Mouse (Mus musculus) MEL (cell line): ENCODE measurements around the gene Cmbl. TPM values are rescaled to one million over a fixed set of nuclear protein-coding genes. Genes with fewer than 3 reads are reported as not detected.

ENCODE experiments used
- DNase-seq: peaks from one replicate; pipeline ENCODE4 v3.0.0; 2011; ENCODE audit warnings: low read depth, low spot score
- H3K27ac ChIP-seq: 2 replicates; pipeline ENCODE4 v1.5.1; 2012; ENCODE audit warnings: low read depth, mild to moderate bottlenecking, control low read depth, low read length, moderate library complexity; ENCODE audit not compliant: control insufficient read depth
- H3K27me3 ChIP-seq, 2 experiments: fragments of 150-350 bp in 1 of 2; sonication (generic) in 1 of 2; 2 replicates each; pipeline ENCODE4 v1.6.1; 2012; ENCODE audit warnings: low read length in 2 of 2, mild to moderate bottlenecking in 2 of 2, improper control_type of control experiment in 1 of 2, moderate library complexity in 1 of 2; ENCODE audit not compliant: insufficient read depth in 2 of 2, control insufficient read depth in 1 of 2
- H3K36me3 ChIP-seq, 2 experiments: 2 replicates each; pipeline ENCODE4 v1.6.1; 2012 to 2014; ENCODE audit warnings: low read length in 2 of 2, improper control_type of control experiment in 1 of 2, inconsistent platforms in 1 of 2, mild to moderate bottlenecking in 1 of 2; ENCODE audit not compliant: insufficient read depth in 2 of 2, control insufficient read depth in 1 of 2
- H3K4me1 ChIP-seq, 2 experiments: fragments of 150-350 bp in 1 of 2; sonication (generic) in 1 of 2; 2 replicates each; pipeline ENCODE4 v1.6.1; 2012; ENCODE audit warnings: low read length in 2 of 2, improper control_type of control experiment in 1 of 2, mild to moderate bottlenecking in 1 of 2; ENCODE audit not compliant: insufficient read depth in 2 of 2, control insufficient read depth in 1 of 2
- H3K4me3 ChIP-seq, 2 experiments: fragments of 150-350 bp in 1 of 2; sonication (generic) in 1 of 2; 2 replicates each; pipeline ENCODE4 v1.5.1; 2012; ENCODE audit warnings: low read depth in 2 of 2, low read length in 2 of 2, mild to moderate bottlenecking in 2 of 2, moderate library complexity in 2 of 2, control low read depth in 1 of 2, improper control_type of control experiment in 1 of 2; ENCODE audit not compliant: control insufficient read depth in 1 of 2, insufficient read depth in 1 of 2
- H3K79me2 ChIP-seq: 2 replicates; pipeline ENCODE4 v1.6.1; 2012; ENCODE audit warnings: mild to moderate bottlenecking, low read length, moderate library complexity; ENCODE audit not compliant: control insufficient read depth, poor library complexity, insufficient read depth
- H3K9ac ChIP-seq: 2 replicates; pipeline ENCODE4 v1.6.1; 2012; ENCODE audit warnings: low read depth, mild to moderate bottlenecking, control low read depth, low read length, moderate library complexity; ENCODE audit not compliant: control insufficient read depth, poor library complexity, severe bottlenecking
- H3K9me3 ChIP-seq: fragments of 150-350 bp; sonication (generic); replicated peaks from 2 replicates; pipeline ENCODE4 v1.6.1; 2012; ENCODE audit warnings: mild to moderate bottlenecking, low read length, improper control_type of control experiment, moderate library complexity; ENCODE audit not compliant: insufficient read depth
- BHLHE40 ChIP-seq: IDR thresholded peaks from 2 replicates; pipeline ENCODE4 v1.6.1; 2012; ENCODE audit warnings: low read depth, mild to moderate bottlenecking, inconsistent platforms, low read length, improper control_type of control experiment, borderline replicate concordance
- CHD1 ChIP-seq: IDR thresholded peaks from 2 replicates; pipeline ENCODE4 v1.6.1; 2012; ENCODE audit warnings: low read depth, mild to moderate bottlenecking, inconsistent platforms, low read length, improper control_type of control experiment
- CHD2 ChIP-seq: IDR thresholded peaks from 2 replicates; pipeline ENCODE4 v1.6.1; 2011; ENCODE audit warnings: low read length, improper control_type of control experiment
- E2F4 ChIP-seq: IDR thresholded peaks from 2 replicates; pipeline ENCODE4 v1.6.1; 2011; ENCODE audit warnings: low read depth, low read length, improper control_type of control experiment, borderline replicate concordance
- EP300 ChIP-seq, 2 experiments: IDR thresholded peaks; 2 replicates each; pipeline ENCODE4 v1.6.1; 2011; ENCODE audit warnings: improper control_type of control experiment in 2 of 2, low read length in 2 of 2, low read depth in 1 of 2, mild to moderate bottlenecking in 1 of 2
- ETS1 ChIP-seq: IDR thresholded peaks from 2 replicates; pipeline ENCODE4 v1.6.1; 2012; ENCODE audit warnings: low read depth, mild to moderate bottlenecking, inconsistent platforms, low read length, improper control_type of control experiment, moderate library complexity
- GABPA ChIP-seq: IDR thresholded peaks from 2 replicates; pipeline ENCODE4 v1.6.1; 2012; ENCODE audit warnings: low read depth, mild to moderate bottlenecking, inconsistent platforms, low read length, improper control_type of control experiment, moderate library complexity
- GATA1 ChIP-seq: IDR thresholded peaks from 2 replicates; pipeline ENCODE4 v1.6.1; 2011; ENCODE audit warnings: low read depth, low read length, improper control_type of control experiment
- HCFC1 ChIP-seq: IDR thresholded peaks from 2 replicates; pipeline ENCODE4 v1.6.1; 2012; ENCODE audit warnings: low read depth, mild to moderate bottlenecking, inconsistent platforms, low read length, improper control_type of control experiment, moderate library complexity
- KAT2A ChIP-seq: conservative IDR thresholded peaks from 2 replicates; pipeline ENCODE4 v1.6.1; 2012; ENCODE audit warnings: low read depth, low read length, improper control_type of control experiment, inconsistent platforms
- MAFK ChIP-seq: IDR thresholded peaks from 2 replicates; pipeline ENCODE4 v1.6.1; 2011; ENCODE audit warnings: low read depth, mild to moderate bottlenecking, low read length, improper control_type of control experiment, borderline replicate concordance
- MAX ChIP-seq: IDR thresholded peaks from 2 replicates; pipeline ENCODE4 v1.6.1; 2011; ENCODE audit warnings: low read length, improper control_type of control experiment
- MAZ ChIP-seq: IDR thresholded peaks from 2 replicates; pipeline ENCODE4 v1.6.1; 2012; ENCODE audit warnings: low read depth, mild to moderate bottlenecking, inconsistent platforms, low read length, improper control_type of control experiment
- MEF2A ChIP-seq: IDR thresholded peaks from 2 replicates; pipeline ENCODE4 v1.6.1; 2014; ENCODE audit warnings: low read depth, mild to moderate bottlenecking, inconsistent platforms, low read length, improper control_type of control experiment; ENCODE audit not compliant: poor library complexity, insufficient replicate concordance, severe bottlenecking; ENCODE audit errors: extremely low read depth
- MYB ChIP-seq: IDR thresholded peaks from 2 replicates; pipeline ENCODE4 v1.6.1; 2011; ENCODE audit warnings: mild to moderate bottlenecking, low read depth, low read length, improper control_type of control experiment
- MYC ChIP-seq: IDR thresholded peaks from 2 replicates; pipeline ENCODE4 v1.6.1; 2011; ENCODE audit warnings: low read depth, mild to moderate bottlenecking, low read length, improper control_type of control experiment, moderate library complexity
- NELFE ChIP-seq: IDR thresholded peaks from 2 replicates; pipeline ENCODE4 v1.6.1; 2011; ENCODE audit warnings: low read depth, low read length, improper control_type of control experiment
- NRF1 ChIP-seq: IDR thresholded peaks from 2 replicates; pipeline ENCODE4 v1.6.1; 2014; ENCODE audit warnings: low read depth, mild to moderate bottlenecking, inconsistent platforms, low read length, improper control_type of control experiment, moderate library complexity; ENCODE audit not compliant: poor library complexity, insufficient read depth, severe bottlenecking
- POLR2A ChIP-seq, 2 experiments: IDR thresholded peaks; 2 replicates each; pipeline ENCODE4 v1.6.1; 2011 to 2012; ENCODE audit warnings: low read length in 2 of 2, mild to moderate bottlenecking in 2 of 2, control low read depth in 1 of 2, improper control_type of control experiment in 1 of 2, low read depth in 1 of 2, moderate library complexity in 1 of 2; ENCODE audit not compliant: control insufficient read depth in 1 of 2, insufficient read depth in 1 of 2, poor library complexity in 1 of 2
- POLR2AphosphoS2 ChIP-seq: IDR thresholded peaks from 2 replicates; pipeline ENCODE4 v1.6.1; 2011; ENCODE audit warnings: low read length, improper control_type of control experiment
- POLR2AphosphoS5 ChIP-seq: IDR thresholded peaks from 2 replicates; pipeline ENCODE4 v1.6.1; 2012; ENCODE audit warnings: low read depth, borderline replicate concordance, mild to moderate bottlenecking, inconsistent platforms, low read length, moderate library complexity, mixed read lengths
- RAD21 ChIP-seq: IDR thresholded peaks from 2 replicates; pipeline ENCODE4 v1.6.1; 2011; ENCODE audit warnings: mild to moderate bottlenecking, low read depth, low read length, improper control_type of control experiment
- RCOR1 ChIP-seq: IDR thresholded peaks from 2 replicates; pipeline ENCODE4 v1.6.1; 2012; ENCODE audit warnings: low read depth, mild to moderate bottlenecking, inconsistent platforms, low read length, improper control_type of control experiment
- SMC3 ChIP-seq: IDR thresholded peaks from 2 replicates; pipeline ENCODE4 v1.6.1; 2011; ENCODE audit warnings: low read depth, low read length, improper control_type of control experiment
- TAL1 ChIP-seq: IDR thresholded peaks from 2 replicates; pipeline ENCODE4 v1.6.1; 2012; ENCODE audit warnings: mild to moderate bottlenecking, inconsistent platforms, low read length, moderate library complexity, mixed read lengths
- TBP ChIP-seq: IDR thresholded peaks from 2 replicates; pipeline ENCODE4 v1.8.0; 2011; ENCODE audit warnings: low read depth, low read length, improper control_type of control experiment
- UBTF ChIP-seq: IDR thresholded peaks from 2 replicates; pipeline ENCODE4 v1.6.1; 2012; ENCODE audit warnings: low read depth, mild to moderate bottlenecking, inconsistent platforms, low read length, improper control_type of control experiment, moderate library complexity, borderline replicate concordance; ENCODE audit not compliant: insufficient read depth
- USF1 ChIP-seq: IDR thresholded peaks from 2 replicates; pipeline ENCODE4 v1.6.1; 2014; ENCODE audit warnings: low read depth, mild to moderate bottlenecking, inconsistent platforms, low read length, improper control_type of control experiment, moderate library complexity
- ZC3H11A ChIP-seq: IDR thresholded peaks from 2 replicates; pipeline ENCODE4 v1.6.1; 2012; ENCODE audit warnings: low read depth, mild to moderate bottlenecking, inconsistent platforms, low read length, improper control_type of control experiment
- ZKSCAN1 ChIP-seq: IDR thresholded peaks from 2 replicates; pipeline ENCODE4 v1.6.1; 2012; ENCODE audit warnings: low read depth, mild to moderate bottlenecking, inconsistent platforms, low read length, improper control_type of control experiment, moderate library complexity
- ZNF384 ChIP-seq: IDR thresholded peaks from 2 replicates; pipeline ENCODE4 v1.6.1; 2012; ENCODE audit warnings: low read depth, mild to moderate bottlenecking, inconsistent platforms, low read length, improper control_type of control experiment
- polyA plus RNA-seq, 2 experiments: library from polyadenylated mRNA; stranded (reverse) in 1 of 2; unstranded in 1 of 2; fragments of >175 nt in 1 of 2; fragments of >200 nt in 1 of 2; gene quantifications; 2 replicates each; pipeline versions ENCODE4 v1.2.1 to v1.2.4; 2012; ENCODE audit warnings: low replicate concordance in 2 of 2, low read depth in 1 of 2; ENCODE audit not compliant: insufficient read length in 2 of 2, insufficient read depth in 1 of 2, missing spikeins in 1 of 2
- total RNA-seq: library from RNA; depleted of rRNA; stranded (reverse); fragments of 300-350 nt; gene quantifications from 2 replicates; pipeline ENCODE4 v1.2.3, GENCODE M21; 2012

Cmbl gene
- total and polyA plus RNA-seq, 3 experiments, result 0.22 to 0.31 TPM; not detected in 1

DNA sequence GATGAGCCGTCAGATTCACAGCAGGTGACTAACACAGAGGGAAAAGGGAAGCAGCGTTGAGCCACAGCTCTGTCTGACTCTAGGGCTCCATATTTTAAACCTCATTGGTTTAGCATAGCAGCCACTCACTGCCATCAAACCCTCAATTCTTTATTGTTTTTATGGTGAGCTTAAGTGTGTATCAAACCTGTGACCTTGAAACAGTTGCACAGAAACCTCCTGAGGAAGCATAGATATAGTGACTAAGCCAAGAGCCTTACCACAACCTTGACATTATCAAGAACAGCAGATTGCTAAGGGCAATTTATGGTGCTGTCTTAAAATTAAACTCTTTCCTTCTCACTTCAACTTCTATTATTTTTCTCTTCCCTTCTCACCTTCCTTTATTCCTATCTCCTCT lies 31.7 kb upstream of the Cmbl start (continued):
- peak; percentile 98 for TF ChIP-seq ETS1
- peak; percentile 68 for TF ChIP-seq MYC
- no peak; the same call in 1 of the 2 replicates for TF ChIP-seq NELFE
- peak; percentile 49; the same call in 1 of the 2 replicates for TF ChIP-seq POLR2AphosphoS2
- TF ChIP-seq USF1, result no peak
- no peak for TF ChIP-seq MAX
- TF ChIP-seq CHD1, result no peak
- no peak for TF ChIP-seq RAD21
- TF ChIP-seq BHLHE40, result peak; percentile 79; the same call in 1 of the 2 replicates
- no peak for TF ChIP-seq SMC3
- no peak; the same call in 1 of the 2 replicates for TF ChIP-seq MEF2A
- peak; percentile 83 for TF ChIP-seq TBP
- no peak for TF ChIP-seq E2F4
- no peak for TF ChIP-seq HCFC1
- TF ChIP-seq RCOR1, result peak; percentile 91
- no peak; the same call in 1 of the 2 replicates for TF ChIP-seq CHD2
- no peak for TF ChIP-seq POLR2AphosphoS5
- TF ChIP-seq ZC3H11A, result no peak
- peak; percentile 100 for TF ChIP-seq EP300 (IDR thresholded peaks at IDR 0.05; ENCODE audit: low read depth in 1 of 2, low read length in 2 of 2)
- peak; percentile 56; the same call in 1 of the 2 replicates for TF ChIP-seq ZNF384
- no peak for TF ChIP-seq UBTF
- TF ChIP-seq GABPA, result no peak

GRCm38 (mm10) chr15:31534421-31535258 lies 30.5 kb upstream of the Cmbl start:
- Histone ChIP-seq H3K9ac (peak overlapping the region; percentile 56), H3K4me1 (peaks cover 44 to 52% of the 10 kb centered on the region in 2 experiments), H3K79me2 (peaks cover 19% of the 10 kb centered on the region), H3K9me3 (no peaks in the 10 kb centered on the region), H3K27me3 (no peaks in the 10 kb centered on the region), H3K4me3 (peak overlapping the region in 1 of 2 experiments; percentile 3; a peak in 1 of 4 replicates), H3K27ac (peak overlapping the region; percentile 91), H3K36me3 (peaks cover 0 to 51% of the 10 kb centered on the region in 2 experiments; a peak in 2 of 4 replicates)
- peak; percentile 76 for DNase-seq
- TF ChIP-seq POLR2A (IDR thresholded peaks at IDR 0.05; ENCODE audit: control insufficient read depth in 1 of 2, insufficient read depth in 1 of 2, low read depth in 1 of 2, low read length in 2 of 2, poor library complexity in 1 of 2) (0 out of 4 replicates have a peak, but pooled peaks of 1 of the 2 experiments have one; percentile 33), TBP (0 out of 2 replicates have a peak, but pooled peaks have one; percentile 11), CHD1 (peak; percentile 58; the same call in 1 of the 2 replicates), USF1 (peak; percentile 27; the same call in 1 of the 2 replicates), SMC3 (no peak), ETS1 (peak; percentile 74), HCFC1 (peak; percentile 32; the same call in 1 of the 2 replicates), GATA1 (peak; percentile 70), MEF2A (no peak), E2F4 (no peak), MYB (peak; percentile 77), EP300 (IDR thresholded peaks at IDR 0.05; ENCODE audit: low read depth in 1 of 2, low read length in 2 of 2) (peak; percentile 71 to 84), NRF1 (peak; percentile 24; the same call in 1 of the 2 replicates), MAFK (0 out of 2 replicates have a peak, but pooled peaks have one; percentile 12), MAZ (peak; percentile 56; the same call in 1 of the 2 replicates), ZKSCAN1 (peak; percentile 30; the same call in 1 of the 2 replicates), KAT2A (no peak; the same call in 1 of the 2 replicates), TAL1 (no peak)
